Comparison of ENCODE assay signal across 8 mouse cellular contexts in genomic region chr8:3492901-3493844, GRCm38 (mm10). TPM values are rescaled to one million over a fixed set of nuclear protein-coding genes. Genes with fewer than 3 reads are reported as not detected.
DNase-seq lines count a peak whose midpoint lies in the region; ATAC-seq and TF ChIP-seq lines count a peak whose summit lies in the region.

Zfp358 (plus strand) TSS chr8:3493138.

- no peak for TF ChIP-seq EP300 in heart, postnatal 0 days (IDR thresholded peaks at IDR 0.05; ENCODE audit: low read depth)

- peaks cover 34% of the 10 kb centered on the region for H3K36me3 ChIP-seq in forebrain, embryonic 13.5 days (ENCODE audit: poor library complexity, severe bottlenecking)
- H3K36me3 ChIP-seq in heart, postnatal 0 days (replicated peaks; ENCODE audit: control insufficient read depth, insufficient read depth, low read length), result peaks cover 16% of the 10 kb centered on the region
- peaks cover 15% of the 10 kb centered on the region for H3K36me3 ChIP-seq in neural tube, embryonic 14.5 days (ENCODE audit: control insufficient read depth, insufficient read depth, low read length)
- no peaks in the 10 kb centered on the region for H3K36me3 ChIP-seq in testis, adult 2 months (ENCODE audit: control insufficient read depth, insufficient read depth, low read length)

- DNase-seq in CD4-positive, CD25-positive, alpha-beta regulatory T cell, adult 2 months (ENCODE audit: low read depth, low spot score), result peak; percentile 71
- peak; percentile 92 for DNase-seq in brain, embryonic 14.5 days (ENCODE audit: low read depth)
- peak; percentile 77 for DNase-seq in heart, postnatal 0 days (ENCODE audit: low spot score)
- peak; percentile 77 to 87 for DNase-seq in kidney, postnatal 36 days
- DNase-seq in lung, adult 18-20 months, result peak; percentile 67 to 78

- WGBS in forebrain, embryonic 13.5 days, result under 1% methylated on average over 40 of the region's 64 CpGs
- under 1% methylated on average over 57 of the region's 64 CpGs for WGBS in heart, postnatal 0 days
- under 1% methylated on average over 57 of the region's 64 CpGs for WGBS in neural tube, embryonic 14.5 days

- peaks cover 12% of the 10 kb centered on the region for H3K9me3 ChIP-seq in forebrain, embryonic 13.5 days (replicated peaks)
- no peaks in the 10 kb centered on the region for H3K9me3 ChIP-seq in heart, postnatal 0 days (replicated peaks; ENCODE audit: control insufficient read depth, low read length)
- H3K9me3 ChIP-seq in neural tube, embryonic 14.5 days (ENCODE audit: control insufficient read depth, low read length), result no peaks in the 10 kb centered on the region

- peak within 1 kb of the TSS; percentile 79 for H3K4me2 ChIP-seq in forebrain, embryonic 13.5 days
- peak within 1 kb of the TSS; percentile 72 for H3K4me2 ChIP-seq in heart, postnatal 0 days (ENCODE audit: low read depth, low read length)
- H3K4me2 ChIP-seq in neural tube, embryonic 14.5 days (ENCODE audit: low read depth, low read length), result peak within 1 kb of the TSS; percentile 93

- peak; percentile 95 for TF ChIP-seq POLR2A in brain, embryonic 14.5 days (IDR thresholded peaks at IDR 0.05; ENCODE audit: borderline replicate concordance, extremely low read depth, insufficient read depth, insufficient read length, poor library complexity, severe bottlenecking)
- no peak; the same call in 1 of the 2 replicates for TF ChIP-seq POLR2A in testis, adult 2 months (IDR thresholded peaks at IDR 0.05; ENCODE audit: control insufficient read depth, low read depth, low read length)

- ATAC-seq in forebrain, embryonic 13.5 days, result peak; percentile 93
- peak; percentile 93 for ATAC-seq in heart, postnatal 0 days (ENCODE audit: insufficient read depth, low read depth)
- peak; percentile 90 for ATAC-seq in neural tube, embryonic 14.5 days (ENCODE audit: low read depth)

- H3K9ac ChIP-seq in forebrain, embryonic 13.5 days, result peak within 1 kb of the TSS; percentile 99
- H3K9ac ChIP-seq in heart, postnatal 0 days (replicated peaks; ENCODE audit: low read depth, low read length), result peak within 1 kb of the TSS; percentile 96
- H3K9ac ChIP-seq in neural tube, embryonic 14.5 days (replicated peaks; ENCODE audit: low read depth, low read length), result peak within 1 kb of the TSS; percentile 97

- TF ChIP-seq CTCF in brain, embryonic 14.5 days (IDR thresholded peaks at IDR 0.05; ENCODE audit: borderline replicate concordance, extremely low read depth, insufficient read depth, insufficient read length), result no peak
- TF ChIP-seq CTCF in heart, postnatal 0 days (IDR thresholded peaks at IDR 0.05; ENCODE audit: low read depth), result no peak
- no peak for TF ChIP-seq CTCF in testis, adult 2 months (IDR thresholded peaks at IDR 0.05; ENCODE audit: control insufficient read depth, insufficient read depth, insufficient replicate concordance, low read depth, low read length)

- peaks cover 21% of the 10 kb centered on the region for H3K4me1 ChIP-seq in forebrain, embryonic 13.5 days
- H3K4me1 ChIP-seq in heart, postnatal 0 days (ENCODE audit: control insufficient read depth, insufficient read depth), result peaks cover 6% of the 10 kb centered on the region
- H3K4me1 ChIP-seq in neural tube, embryonic 14.5 days (ENCODE audit: control insufficient read depth, insufficient read depth, low read length), result peaks cover 3% of the 10 kb centered on the region; the same call in 1 of the 2 replicates
- peaks cover 11% of the 10 kb centered on the region for H3K4me1 ChIP-seq in testis, adult 2 months (ENCODE audit: control insufficient read depth, insufficient read depth, low read length)

- H3K4me3 ChIP-seq in forebrain, embryonic 13.5 days, result peak within 1 kb of the TSS; percentile 90
- peak within 1 kb of the TSS; percentile 96 for H3K4me3 ChIP-seq in heart, postnatal 0 days (ENCODE audit: low read depth, low read length)
- H3K4me3 ChIP-seq in neural tube, embryonic 14.5 days (ENCODE audit: low read depth, low read length), result peak within 1 kb of the TSS; percentile 91
- peak within 1 kb of the TSS; percentile 87 for H3K4me3 ChIP-seq in testis, adult 2 months (ENCODE audit: control insufficient read depth, low read depth, low read length)

- peak within 1 kb of the TSS; percentile 78 for H3K27ac ChIP-seq in forebrain, embryonic 13.5 days
- H3K27ac ChIP-seq in heart, postnatal 0 days (ENCODE audit: low read depth), result peak within 1 kb of the TSS; percentile 75
- H3K27ac ChIP-seq in neural tube, embryonic 14.5 days (ENCODE audit: low read depth, low read length), result peak within 1 kb of the TSS; percentile 88
- H3K27ac ChIP-seq in testis, adult 2 months (ENCODE audit: control insufficient read depth, insufficient read depth, low read depth, low read length), result peak within 1 kb of the TSS; percentile 54; the same call in 1 of the 2 replicates

- H3K27me3 ChIP-seq in forebrain, embryonic 13.5 days, result no peaks in the 10 kb centered on the region
- H3K27me3 ChIP-seq in heart, postnatal 0 days (ENCODE audit: control insufficient read depth, insufficient read depth, low read length), result no peaks in the 10 kb centered on the region
- no peaks in the 10 kb centered on the region for H3K27me3 ChIP-seq in neural tube, embryonic 14.5 days (ENCODE audit: control insufficient read depth, insufficient read depth, low read length)
- H3K27me3 ChIP-seq in testis, adult 2 months (ENCODE audit: control insufficient read depth, insufficient read depth, low read length), result no peaks in the 10 kb centered on the region

RNA-seq across cellular contexts. Expression of gene Zfp358, which starts in this region (rescaled TPM):
- 154 and 176 TPM in 2 replicates for polyA plus RNA-seq in brain, embryonic 14.5 days (2012; rRNA removed)
- 67.2 and 72.0 TPM in 2 replicates for polyA plus RNA-seq in forebrain, embryonic 13.5 days (2015; fragmentation: Nextera tagmentation; extraction: Ambion mirVana)
- total RNA-seq in heart, postnatal 0 days (2014; rRNA removed; ENCODE audit: low replicate concordance), result 59.7 and 70.8 TPM in 2 replicates
- 25.0 and 25.7 TPM in 2 replicates for polyA plus RNA-seq in heart, postnatal 0 days (2015; fragmentation: Nextera tagmentation; extraction: Ambion mirVana)
- polyA plus RNA-seq in neural tube, embryonic 14.5 days (2014; fragmentation: Nextera tagmentation; extraction: Ambion mirVana), result 26.4 and 43.5 TPM in 2 replicates
- polyA plus RNA-seq in testis, adult 2 months (2012; rRNA removed), result 3.8 and 3.9 TPM in 2 replicates

Comparison
In these comparisons a context has a peak if more than half of its experiments do, and no peak if none do; other contexts are left out.
1. Peak in every context shown above with its lines: DNase-seq, ATAC-seq, H3K4me3 ChIP-seq and H3K27ac ChIP-seq.